Mouse (Mus musculus): Measurements from ENCODE around the gene Frmpd1. TPM values are rescaled to one million over a fixed set of nuclear protein-coding genes. Genes with fewer than 3 reads are reported as not detected.
A peak's percentile ranks its signal among the peaks of the same experiment; 100 is the strongest.

Frmpd1 gene
- polyA plus RNA-seq, 1 experiment, result 3.4 TPM

DNA sequence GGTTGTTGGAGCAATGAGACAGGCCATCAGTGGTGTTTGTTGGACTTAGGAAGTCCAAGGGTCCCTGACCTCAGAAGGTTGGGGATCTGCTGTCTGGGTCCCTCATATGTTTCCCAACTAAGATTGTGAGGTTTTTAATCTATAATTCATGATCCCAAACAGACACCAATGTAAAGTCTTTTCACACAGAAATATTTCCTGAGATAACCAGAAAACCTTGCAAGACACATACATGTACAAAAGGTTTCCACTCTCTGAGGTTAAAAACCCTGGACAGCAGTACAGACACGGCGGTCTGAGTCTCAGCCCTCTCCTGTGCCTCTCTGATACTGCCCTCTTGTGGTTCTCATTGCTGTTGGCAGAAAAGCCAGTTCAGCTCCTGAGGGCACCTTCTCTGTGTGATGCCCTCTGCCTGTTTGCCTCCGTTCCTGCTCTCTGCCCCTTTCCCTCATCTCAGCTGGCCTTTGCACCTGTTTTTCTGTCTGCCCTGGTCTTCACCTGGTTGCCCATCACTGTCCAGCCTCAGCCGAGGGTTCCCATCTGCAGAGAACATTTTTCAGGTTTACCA, 95.4 kb downstream of the Frmpd1 start:
- Histone ChIP-seq H3K4me1 (ENCODE audit: control insufficient read depth, insufficient read depth, low read length) (peaks cover 2% of the 10 kb centered on the region; the same call in 1 of the 2 replicates), H3K27ac (ENCODE audit: control insufficient read depth, insufficient read depth, low read depth, low read length) (no peak overlapping the region), H3K4me3 (ENCODE audit: control insufficient read depth, low read depth, low read length) (no peak overlapping the region), H3K27me3 (ENCODE audit: control insufficient read depth, insufficient read depth, low read length) (no peaks in the 10 kb centered on the region), H3K36me3 (ENCODE audit: control insufficient read depth, insufficient read depth, low read length) (no peaks in the 10 kb centered on the region)
- TF ChIP-seq POLR2A (IDR thresholded peaks at IDR 0.05; ENCODE audit: control insufficient read depth, low read depth, low read length) (no peak), CTCF (IDR thresholded peaks at IDR 0.05; ENCODE audit: control insufficient read depth, insufficient read depth, insufficient replicate concordance, low read depth, low read length) (peak; percentile 64; the same call in 1 of the 2 replicates)

DNA sequence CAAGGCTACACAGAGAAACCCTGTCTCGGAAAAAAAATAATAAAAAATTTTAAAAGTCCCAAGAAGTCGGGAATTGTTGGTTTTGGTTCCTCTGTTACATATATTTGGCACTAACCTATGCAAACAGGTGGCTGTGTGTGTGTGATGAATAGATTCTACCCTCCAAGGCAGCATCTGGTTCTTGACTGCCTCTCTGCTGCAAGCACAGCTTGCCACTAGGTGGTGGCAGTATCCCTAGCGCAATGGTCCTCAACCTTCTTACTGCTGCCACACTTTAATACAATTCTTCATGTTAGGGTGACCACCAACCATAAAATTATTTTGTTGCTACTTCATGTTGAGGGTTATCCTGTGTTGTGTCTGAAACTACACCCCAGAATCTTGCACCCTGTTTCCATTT, 101.6 kb downstream of the Frmpd1 start:
- Histone ChIP-seq H3K36me3 (ENCODE audit: control insufficient read depth, insufficient read depth, low read length) (no peaks in the 10 kb centered on the region), H3K4me3 (ENCODE audit: control insufficient read depth, low read depth, low read length) (no peak overlapping the region), H3K27ac (ENCODE audit: control insufficient read depth, insufficient read depth, low read depth, low read length) (no peak overlapping the region), H3K4me1 (ENCODE audit: control insufficient read depth, insufficient read depth, low read length) (peaks cover 5% of the 10 kb centered on the region; the same call in 1 of the 2 replicates), H3K27me3 (ENCODE audit: control insufficient read depth, insufficient read depth, low read length) (no peaks in the 10 kb centered on the region)
- no peak for TF ChIP-seq POLR2A (IDR thresholded peaks at IDR 0.05; ENCODE audit: control insufficient read depth, low read depth, low read length)
- peak; percentile 53; the same call in 1 of the 2 replicates for TF ChIP-seq CTCF (IDR thresholded peaks at IDR 0.05; ENCODE audit: control insufficient read depth, insufficient read depth, insufficient replicate concordance, low read depth, low read length)

DNA sequence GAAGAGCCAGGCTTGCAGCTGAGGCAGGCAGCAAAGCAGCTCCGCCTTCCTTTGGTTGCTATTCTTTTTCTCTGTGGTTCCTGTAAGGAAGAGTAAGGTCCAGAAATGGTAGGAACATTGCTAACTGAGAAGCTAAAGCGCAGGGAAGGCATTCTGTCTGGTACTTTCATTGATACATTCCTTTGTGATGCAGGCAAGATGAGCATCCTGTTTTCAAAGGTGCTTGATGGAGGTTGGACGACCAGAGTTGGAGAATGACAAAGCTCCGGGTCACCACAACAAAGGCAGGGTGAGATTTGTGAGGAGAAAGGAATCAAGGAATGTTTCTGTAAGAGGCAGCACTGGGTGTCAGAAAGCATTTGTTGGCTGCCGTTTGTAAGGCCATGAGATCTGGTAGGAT, 103.2 kb downstream of the Frmpd1 start:
- TF ChIP-seq CTCF (IDR thresholded peaks at IDR 0.05; ENCODE audit: control insufficient read depth, insufficient read depth, insufficient replicate concordance, low read depth, low read length), result no peak
- no peak for TF ChIP-seq POLR2A (IDR thresholded peaks at IDR 0.05; ENCODE audit: control insufficient read depth, low read depth, low read length)
- no peak overlapping the region for H3K4me3 ChIP-seq (ENCODE audit: control insufficient read depth, low read depth, low read length)
- no peaks in the 10 kb centered on the region for H3K27me3 ChIP-seq (ENCODE audit: control insufficient read depth, insufficient read depth, low read length)
- no peak overlapping the region for H3K27ac ChIP-seq (ENCODE audit: control insufficient read depth, insufficient read depth, low read depth, low read length)
- peaks cover 5% of the 10 kb centered on the region; the same call in 1 of the 2 replicates for H3K4me1 ChIP-seq (ENCODE audit: control insufficient read depth, insufficient read depth, low read length)
- no peaks in the 10 kb centered on the region for H3K36me3 ChIP-seq (ENCODE audit: control insufficient read depth, insufficient read depth, low read length)

DNA sequence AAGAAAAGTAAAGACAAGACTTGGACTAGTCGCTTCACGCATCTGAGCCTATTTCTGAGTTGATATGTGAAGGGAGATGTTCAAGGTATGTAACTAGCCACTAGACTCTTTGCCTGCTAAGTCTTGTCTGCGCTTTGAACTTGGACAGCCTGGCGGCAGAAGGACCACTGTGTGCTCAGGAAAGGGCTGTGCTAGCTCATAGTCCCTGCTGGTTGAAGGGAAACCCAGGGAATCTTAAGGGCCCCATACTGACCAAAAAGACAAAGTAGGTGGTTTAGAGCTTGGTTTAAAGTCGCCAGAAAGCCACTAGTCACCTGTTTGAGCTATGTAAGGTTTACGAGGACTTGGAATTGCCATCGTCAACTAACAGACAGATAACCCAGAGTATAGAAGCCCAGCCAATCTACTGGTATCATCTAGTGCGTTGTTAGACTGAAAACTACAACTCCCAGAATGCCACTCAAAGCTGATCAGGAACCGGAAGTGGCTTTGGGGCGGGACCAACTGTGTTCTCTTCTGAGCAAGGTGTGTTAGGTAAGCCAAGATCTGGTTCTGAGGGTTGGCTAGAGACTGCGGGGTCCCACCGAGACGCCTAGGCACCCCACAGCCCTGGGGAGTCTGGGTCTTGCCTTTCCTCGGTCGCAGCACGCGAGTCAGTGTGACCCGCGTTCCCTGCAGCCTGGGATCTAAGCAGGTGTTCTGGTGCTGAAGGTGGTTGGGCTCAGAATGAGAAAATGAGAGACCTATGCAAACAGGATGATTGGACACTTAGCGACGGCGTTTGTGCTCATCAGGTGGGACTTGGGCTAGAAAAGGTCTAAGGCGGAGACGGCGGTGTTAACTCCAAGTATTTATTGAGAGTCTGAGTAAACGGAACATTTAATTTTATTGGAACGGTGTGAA, 112.2 kb downstream of the Frmpd1 start, which contains the start of gene Trmt10b:
Gene Trmt10b, plus strand, starts transcription at position 466 of the 903 bp plus-strand sequence.
- H3K27ac ChIP-seq (ENCODE audit: control insufficient read depth, insufficient read depth, low read depth, low read length), result peak within 1 kb of the TSS; percentile 87
- peaks cover 4% of the 10 kb centered on the region for H3K4me1 ChIP-seq (ENCODE audit: control insufficient read depth, insufficient read depth, low read length)
- no peak for TF ChIP-seq CTCF (IDR thresholded peaks at IDR 0.05; ENCODE audit: control insufficient read depth, insufficient read depth, insufficient replicate concordance, low read depth, low read length)
- TF ChIP-seq POLR2A (IDR thresholded peaks at IDR 0.05; ENCODE audit: control insufficient read depth, low read depth, low read length), result 0 out of 2 replicates have a peak, but pooled peaks have one; percentile 30
- H3K36me3 ChIP-seq (ENCODE audit: control insufficient read depth, insufficient read depth, low read length), result peaks cover 1% of the 10 kb centered on the region; the same call in 1 of the 2 replicates
- peak within 1 kb of the TSS; percentile 100 for H3K4me3 ChIP-seq (ENCODE audit: control insufficient read depth, low read depth, low read length)
- no peaks in the 10 kb centered on the region for H3K27me3 ChIP-seq (ENCODE audit: control insufficient read depth, insufficient read depth, low read length)

DNA sequence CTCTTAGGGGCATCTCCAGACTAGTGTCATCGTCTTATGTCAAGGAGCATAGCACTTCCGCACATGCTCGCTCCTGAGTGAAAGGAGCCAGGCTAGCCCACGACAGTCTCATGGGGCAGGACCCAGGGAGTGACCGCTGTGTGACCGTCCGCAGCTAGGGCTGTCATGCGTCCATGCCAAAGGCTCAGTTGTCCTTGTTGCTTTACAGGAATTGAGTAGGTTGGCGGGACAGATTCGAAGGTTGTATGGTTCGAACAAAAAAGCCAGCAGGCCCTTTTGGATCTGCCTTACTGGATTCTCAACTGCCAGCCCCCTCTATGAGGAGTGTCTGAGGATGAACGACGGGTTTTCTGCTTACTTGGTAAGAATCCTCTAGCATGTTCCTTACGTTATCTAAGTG, 120.9 kb downstream of the Frmpd1 start:
- TF ChIP-seq CTCF (IDR thresholded peaks at IDR 0.05; ENCODE audit: control insufficient read depth, insufficient read depth, insufficient replicate concordance, low read depth, low read length) (no peak), POLR2A (IDR thresholded peaks at IDR 0.05; ENCODE audit: control insufficient read depth, low read depth, low read length) (no peak)
- no peaks in the 10 kb centered on the region for H3K4me1 ChIP-seq (ENCODE audit: control insufficient read depth, insufficient read depth, low read length)
- H3K4me3 ChIP-seq (ENCODE audit: control insufficient read depth, low read depth, low read length), result no peak overlapping the region
- peaks cover 1% of the 10 kb centered on the region; the same call in 1 of the 2 replicates for H3K36me3 ChIP-seq (ENCODE audit: control insufficient read depth, insufficient read depth, low read length)
- H3K27me3 ChIP-seq (ENCODE audit: control insufficient read depth, insufficient read depth, low read length), result no peaks in the 10 kb centered on the region
- H3K27ac ChIP-seq (ENCODE audit: control insufficient read depth, insufficient read depth, low read depth, low read length), result no peak overlapping the region

DNA sequence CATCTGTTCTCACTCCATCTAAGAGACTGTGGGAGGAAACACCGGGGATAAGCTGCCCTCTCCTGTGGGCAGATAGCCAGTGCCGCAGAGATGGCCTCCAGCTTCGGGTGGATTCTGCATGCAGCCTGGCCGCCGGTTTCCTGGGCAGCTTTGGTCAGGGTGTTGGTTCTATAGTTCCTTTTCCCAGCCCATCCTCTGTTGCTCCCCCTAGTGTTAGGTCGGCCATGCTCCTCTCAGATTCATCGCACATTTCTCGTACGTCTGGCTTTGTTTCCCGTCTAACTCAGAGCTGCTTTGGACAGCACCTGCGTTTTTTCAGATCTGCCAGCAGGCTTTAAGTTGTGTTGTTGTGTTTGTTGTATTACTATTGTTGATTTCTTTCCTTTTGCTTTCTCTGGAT, 123.4 kb downstream of the Frmpd1 start:
- peak; percentile 46; the same call in 1 of the 2 replicates for TF ChIP-seq CTCF (IDR thresholded peaks at IDR 0.05; ENCODE audit: control insufficient read depth, insufficient read depth, insufficient replicate concordance, low read depth, low read length)
- no peak for TF ChIP-seq POLR2A (IDR thresholded peaks at IDR 0.05; ENCODE audit: control insufficient read depth, low read depth, low read length)
- Histone ChIP-seq H3K27ac (ENCODE audit: control insufficient read depth, insufficient read depth, low read depth, low read length) (no peak overlapping the region), H3K4me3 (ENCODE audit: control insufficient read depth, low read depth, low read length) (no peak overlapping the region), H3K4me1 (ENCODE audit: control insufficient read depth, insufficient read depth, low read length) (no peaks in the 10 kb centered on the region), H3K36me3 (ENCODE audit: control insufficient read depth, insufficient read depth, low read length) (no peaks in the 10 kb centered on the region; the same call in 1 of the 2 replicates), H3K27me3 (ENCODE audit: control insufficient read depth, insufficient read depth, low read length) (no peaks in the 10 kb centered on the region)

DNA sequence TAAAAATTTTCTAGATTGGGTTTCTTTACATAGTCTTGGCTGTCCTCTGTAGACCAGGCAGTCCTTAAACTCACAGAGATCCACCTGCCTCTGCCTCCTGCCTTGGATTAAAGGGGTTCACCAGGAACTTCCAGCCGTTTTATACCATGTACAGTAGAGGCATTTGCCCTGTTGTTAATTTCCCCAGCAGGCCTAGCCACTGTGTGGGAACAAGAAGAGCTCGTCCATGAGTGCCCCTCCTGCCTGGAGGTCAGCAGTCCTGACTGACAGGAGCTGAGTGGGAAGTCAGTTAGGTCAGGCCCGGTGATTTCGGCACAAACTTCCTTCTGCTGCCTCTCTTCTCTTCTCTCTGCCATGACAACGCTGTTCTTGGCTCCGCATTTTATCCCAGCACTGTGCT, 123.9 kb downstream of the Frmpd1 start:
- H3K4me3 ChIP-seq (ENCODE audit: control insufficient read depth, low read depth, low read length), result no peak overlapping the region
- no peak overlapping the region for H3K27ac ChIP-seq (ENCODE audit: control insufficient read depth, insufficient read depth, low read depth, low read length)
- no peaks in the 10 kb centered on the region for H3K27me3 ChIP-seq (ENCODE audit: control insufficient read depth, insufficient read depth, low read length)
- H3K4me1 ChIP-seq (ENCODE audit: control insufficient read depth, insufficient read depth, low read length), result no peaks in the 10 kb centered on the region
- TF ChIP-seq CTCF (IDR thresholded peaks at IDR 0.05; ENCODE audit: control insufficient read depth, insufficient read depth, insufficient replicate concordance, low read depth, low read length) (no peak), POLR2A (IDR thresholded peaks at IDR 0.05; ENCODE audit: control insufficient read depth, low read depth, low read length) (no peak)
- H3K36me3 ChIP-seq (ENCODE audit: control insufficient read depth, insufficient read depth, low read length), result no peaks in the 10 kb centered on the region; the same call in 1 of the 2 replicates
